Mouse (Mus musculus): ENCODE measurements around the gene Ccdc92b.

Ccdc92b gene

DNA sequence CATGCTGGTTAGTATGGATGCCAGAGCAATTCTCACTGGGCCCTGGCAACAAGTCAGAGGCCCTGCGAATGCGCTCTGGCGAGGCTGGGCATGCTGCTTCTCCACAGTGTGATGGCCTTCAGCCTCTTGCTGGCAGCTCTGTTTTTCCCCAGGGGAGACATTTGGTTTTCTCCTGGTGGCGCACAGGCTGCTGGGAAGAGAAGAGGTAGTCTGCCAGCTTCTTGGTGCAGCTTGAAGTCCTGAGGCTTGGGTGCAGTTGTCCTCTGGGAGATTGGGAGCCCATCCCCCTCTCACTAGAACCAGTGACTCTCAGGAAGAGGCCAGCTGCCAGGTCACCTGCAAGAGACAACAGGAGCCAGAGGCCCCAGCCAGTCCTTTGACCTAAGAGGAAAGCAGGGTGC, 33.4 kb downstream of the Ccdc92b start:
- peak; percentile 25 for DNase-seq (ENCODE audit: inconsistent ontology term)

DNA sequence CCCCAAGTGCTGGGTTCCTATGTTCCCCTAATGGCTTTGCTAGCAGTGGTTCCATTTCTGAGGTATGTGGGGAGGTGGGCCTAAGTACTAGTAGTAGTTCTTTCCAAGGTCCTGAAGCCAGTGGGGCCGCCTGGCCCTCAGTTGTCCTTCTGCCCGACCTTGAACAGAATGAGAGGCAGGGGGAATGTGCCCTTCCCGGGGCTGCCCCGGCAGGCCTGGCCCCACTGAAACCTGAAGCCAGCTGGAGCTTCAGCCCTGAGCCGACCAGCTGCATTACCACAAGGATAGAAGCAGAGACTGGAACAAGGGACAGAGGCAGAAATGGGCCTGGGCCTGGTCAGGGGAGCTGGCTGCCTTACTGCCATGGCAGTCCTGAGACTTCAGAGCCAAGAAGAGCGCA, 34.0 kb downstream of the Ccdc92b start:
- no peak for DNase-seq (ENCODE audit: inconsistent ontology term)

DNA sequence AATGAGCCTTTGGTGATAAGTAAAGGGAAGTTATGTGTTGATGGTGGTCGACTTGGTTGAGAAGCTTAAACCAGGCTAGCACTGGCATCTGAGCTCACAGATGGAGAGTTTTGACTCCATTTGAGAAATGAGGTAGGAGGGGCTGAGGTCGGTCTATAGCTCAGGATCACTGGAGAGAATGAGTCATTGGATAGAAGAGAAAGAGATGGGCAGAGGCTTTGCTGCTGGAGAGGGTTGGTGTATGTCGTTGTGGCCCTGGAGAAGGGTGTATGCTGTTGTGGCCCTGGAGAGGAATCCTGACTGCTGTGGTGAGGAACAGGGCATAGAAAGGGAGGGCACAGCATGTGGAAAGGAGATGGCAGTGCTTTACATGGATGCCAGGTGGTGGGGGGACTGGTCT, 36.5 kb downstream of the Ccdc92b start:
- no peak for DNase-seq (ENCODE audit: inconsistent ontology term)

DNA sequence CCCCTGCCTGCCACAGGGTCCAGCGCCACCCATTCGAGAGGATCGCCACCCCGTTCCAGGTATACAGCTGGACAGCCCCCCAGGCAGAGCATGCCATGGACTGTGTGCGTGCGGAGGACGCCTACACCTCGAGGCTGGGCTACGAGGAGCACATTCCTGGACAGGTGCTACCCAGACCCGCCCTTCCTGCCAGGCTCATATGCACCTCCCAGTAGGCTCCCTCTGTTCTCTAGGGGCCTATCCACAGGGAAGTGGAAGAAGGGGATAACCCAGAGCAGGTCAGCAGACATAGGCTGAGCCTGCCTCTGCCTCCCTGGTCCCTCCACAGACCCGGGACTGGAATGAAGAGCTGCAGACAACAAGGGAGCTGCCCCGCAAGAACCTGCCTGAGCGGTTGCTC, 40.9 kb downstream of the Ccdc92b start:
- DNase-seq (ENCODE audit: inconsistent ontology term): no peak

DNA sequence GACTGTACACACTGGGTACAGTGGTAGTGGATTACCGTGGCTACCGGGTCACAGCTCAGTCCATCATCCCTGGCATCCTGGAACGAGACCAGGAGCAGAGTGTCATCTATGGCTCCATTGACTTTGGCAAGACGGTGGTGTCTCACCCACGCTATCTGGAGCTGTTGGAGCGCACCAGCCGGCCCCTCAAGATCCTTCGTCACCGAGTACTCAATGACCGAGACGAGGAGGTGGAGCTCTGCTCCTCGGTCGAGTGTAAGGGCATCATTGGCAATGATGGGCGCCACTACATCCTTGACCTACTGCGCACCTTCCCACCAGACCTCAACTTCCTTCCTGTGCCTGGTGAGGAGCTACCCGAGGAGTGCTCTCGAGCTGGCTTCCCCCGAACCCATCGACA, 42.2 kb downstream of the Ccdc92b start:
- DNase-seq (ENCODE audit: inconsistent ontology term): no peak

DNA sequence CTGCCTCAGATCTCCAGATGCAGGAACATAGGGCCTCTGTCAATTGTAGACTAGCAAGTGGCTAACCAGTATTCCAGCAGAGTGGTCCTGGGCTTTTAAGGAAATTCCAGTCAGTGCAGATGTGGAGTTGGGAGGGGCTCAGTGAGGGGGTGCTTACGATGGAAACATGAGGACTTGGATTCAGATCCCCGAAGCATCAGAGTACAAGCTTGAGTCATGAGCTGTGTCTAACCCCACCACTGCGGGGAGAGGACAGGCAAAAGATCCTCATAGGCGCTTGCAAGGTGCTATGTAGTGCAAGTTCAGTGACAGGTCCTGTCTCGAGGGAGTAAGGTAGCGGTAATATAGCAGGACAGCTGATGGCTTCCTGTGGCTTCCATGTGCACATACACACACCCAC, 42.8 kb downstream of the Ccdc92b start:
- no peak for DNase-seq (ENCODE audit: inconsistent ontology term)

DNA sequence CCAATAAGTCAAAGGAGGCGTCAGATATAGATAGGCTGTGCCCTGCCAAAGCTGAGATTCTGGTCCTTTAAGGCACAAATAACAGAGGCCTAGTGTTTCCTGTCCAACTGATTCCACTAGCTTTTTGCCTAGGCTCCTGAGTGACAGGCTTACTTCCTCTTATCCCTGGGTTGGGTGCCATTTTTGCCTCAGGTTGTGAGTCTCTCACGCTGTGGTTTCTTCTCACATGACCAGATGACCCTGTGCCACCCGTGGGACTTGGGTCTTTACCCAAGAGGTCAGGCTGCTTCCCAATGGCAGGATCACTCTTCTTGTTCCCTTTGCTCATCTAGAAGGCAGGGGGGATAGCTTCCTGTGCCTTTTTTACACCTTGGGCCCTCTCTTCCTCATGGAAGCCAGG, 44.9 kb downstream of the Ccdc92b start:
- DNase-seq (ENCODE audit: inconsistent ontology term): no peak

DNA sequence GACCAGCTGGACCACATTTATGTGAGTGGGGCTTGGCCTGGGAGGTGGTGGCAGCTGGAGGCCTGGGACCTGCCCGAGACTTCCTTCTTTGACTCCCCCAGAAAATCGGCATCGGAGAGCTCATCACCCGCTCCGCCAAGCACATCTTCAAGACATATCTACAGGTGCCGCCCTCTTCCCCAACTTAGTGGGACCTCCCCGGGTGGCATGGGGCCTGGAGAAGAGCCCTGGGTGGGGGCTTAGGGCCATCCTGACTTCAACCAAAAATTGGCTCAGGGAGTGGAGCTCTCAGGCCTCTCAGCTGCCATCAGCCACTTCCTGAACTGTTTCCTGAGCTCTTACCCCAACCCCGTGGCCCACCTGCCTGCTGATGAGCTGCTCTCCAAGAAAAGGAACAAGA, 45.5 kb downstream of the Ccdc92b start:
- DNase-seq (ENCODE audit: inconsistent ontology term): no peak

DNA sequence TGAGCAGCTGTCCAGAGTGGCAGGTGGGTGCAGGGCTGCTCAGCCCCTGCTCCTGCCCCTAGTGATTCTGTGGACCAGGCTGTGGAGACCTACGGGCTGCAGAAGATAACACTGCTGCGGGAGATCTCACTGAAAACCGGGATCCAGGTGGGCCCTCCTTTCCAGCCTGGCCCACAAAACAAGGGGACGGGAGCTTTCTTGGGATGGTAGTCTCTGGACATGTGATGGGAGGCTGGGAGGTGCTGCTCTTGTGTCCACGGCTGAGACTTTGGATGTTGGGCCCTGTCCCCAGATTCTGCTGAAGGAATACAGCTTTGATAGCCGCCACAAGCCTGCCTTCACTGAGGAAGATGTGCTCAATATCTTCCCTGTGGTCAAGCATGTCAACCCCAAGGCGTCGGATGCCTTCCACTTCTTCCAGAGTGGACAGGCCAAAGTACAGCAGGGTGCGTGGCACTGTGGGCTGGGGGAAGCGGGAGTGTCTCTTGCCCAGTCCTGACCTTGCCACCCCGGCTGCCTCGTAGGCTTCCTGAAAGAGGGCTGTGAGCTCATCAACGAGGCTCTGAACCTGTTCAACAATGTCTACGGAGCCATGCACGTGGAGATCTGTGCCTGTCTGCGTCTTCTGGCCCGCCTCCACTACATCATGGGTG, 46.4 kb downstream of the Ccdc92b start:
- no peak for DNase-seq (ENCODE audit: inconsistent ontology term)

DNA sequence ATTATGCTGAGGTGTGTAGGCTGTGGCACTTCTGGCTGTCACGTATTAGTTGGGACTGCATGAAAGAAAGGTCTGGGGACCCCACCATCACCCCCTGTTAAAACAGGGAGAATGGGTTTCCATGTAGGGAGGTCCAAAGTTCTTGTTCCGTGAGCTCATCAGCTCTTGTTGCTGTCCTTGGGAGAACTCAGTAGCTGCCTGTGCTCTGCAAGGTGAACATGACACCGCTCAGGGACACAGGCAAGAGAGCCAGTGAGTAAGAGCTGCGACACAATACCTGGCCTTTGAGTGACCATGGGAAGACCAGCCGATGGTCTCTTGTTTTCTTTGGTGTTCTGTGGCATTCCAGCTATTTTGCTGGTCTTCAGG, 46.9 kb downstream of the Ccdc92b start:
- no peak for DNase-seq (ENCODE audit: inconsistent ontology term)

DNA sequence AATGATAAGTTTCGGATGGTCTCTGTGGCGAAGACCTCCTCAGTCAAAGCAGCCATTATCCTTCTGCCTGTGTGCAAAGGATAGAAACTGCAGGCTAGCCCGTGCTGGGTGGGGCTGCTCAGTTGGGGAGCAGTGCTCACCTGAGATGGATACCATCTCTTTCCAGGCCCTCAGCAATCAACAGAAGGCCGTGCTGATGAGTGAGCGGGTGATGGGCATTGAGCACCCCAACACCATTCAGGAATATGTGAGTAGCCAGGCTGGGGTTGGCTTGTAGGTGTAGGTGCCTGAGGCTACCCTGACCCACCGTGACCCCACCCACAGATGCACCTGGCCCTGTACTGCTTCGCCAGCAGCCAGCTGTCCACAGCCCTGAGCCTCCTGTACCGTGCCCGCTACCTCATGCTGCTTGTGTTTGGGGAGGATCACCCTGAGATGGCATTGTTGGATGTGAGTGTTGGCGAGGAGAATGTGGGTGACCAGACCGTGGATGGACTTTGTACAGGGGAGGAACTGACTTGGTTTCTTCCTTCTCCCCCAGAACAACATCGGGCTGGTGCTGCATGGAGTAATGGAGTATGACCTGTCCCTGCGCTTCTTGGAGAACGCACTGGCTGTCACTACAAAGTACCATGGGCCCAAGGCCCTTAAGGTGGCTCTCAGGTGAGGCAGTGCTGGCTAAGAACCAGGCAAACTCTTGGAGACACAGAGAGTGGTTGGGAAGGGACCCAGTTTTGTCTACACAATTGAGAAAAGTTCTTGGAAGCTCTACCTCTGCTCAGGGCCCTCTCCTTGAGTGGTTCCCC, 47.6 kb downstream of the Ccdc92b start:
- no peak for DNase-seq (ENCODE audit: inconsistent ontology term)

DNA sequence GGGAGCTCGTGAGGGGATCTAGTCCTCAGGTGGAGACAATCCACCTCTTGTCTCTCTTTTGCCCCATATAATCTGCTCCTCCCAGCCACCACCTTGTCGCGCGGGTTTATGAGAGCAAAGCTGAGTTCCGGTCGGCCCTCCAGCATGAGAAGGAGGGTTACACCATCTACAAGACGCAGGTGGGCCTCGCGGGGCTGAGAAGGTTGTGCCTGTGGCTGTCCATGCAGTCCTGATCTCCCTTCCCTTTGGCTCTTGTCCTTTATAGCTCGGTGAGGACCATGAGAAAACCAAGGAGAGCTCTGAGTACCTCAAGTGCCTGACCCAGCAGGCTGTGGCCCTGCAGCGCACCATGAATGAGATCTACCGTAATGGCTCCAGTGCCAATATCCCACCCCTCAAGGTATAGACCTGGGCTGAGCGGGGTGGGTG, 48.2 kb downstream of the Ccdc92b start:
- DNase-seq (ENCODE audit: inconsistent ontology term): no peak

DNA sequence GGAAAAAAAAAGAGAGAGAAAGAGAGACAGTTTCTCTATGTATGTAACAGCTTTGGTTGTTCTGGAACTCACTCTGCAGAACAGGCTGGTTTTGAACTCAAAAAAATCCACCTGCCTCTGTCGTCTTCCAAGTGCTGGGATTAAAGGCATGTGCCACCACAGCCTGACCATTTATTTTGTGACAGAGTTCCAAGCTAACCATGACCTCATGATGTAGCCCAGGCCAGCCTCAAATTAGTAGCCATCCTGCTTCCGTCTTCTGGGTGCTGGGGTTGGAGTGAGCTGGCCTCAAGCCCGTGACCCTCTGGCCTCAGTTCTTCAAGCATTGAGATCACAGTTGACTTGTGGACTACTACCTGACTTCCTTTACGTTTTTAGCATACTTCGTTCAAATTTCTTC, 49.1 kb downstream of the Ccdc92b start:
- DNase-seq (ENCODE audit: inconsistent ontology term): no peak

DNA sequence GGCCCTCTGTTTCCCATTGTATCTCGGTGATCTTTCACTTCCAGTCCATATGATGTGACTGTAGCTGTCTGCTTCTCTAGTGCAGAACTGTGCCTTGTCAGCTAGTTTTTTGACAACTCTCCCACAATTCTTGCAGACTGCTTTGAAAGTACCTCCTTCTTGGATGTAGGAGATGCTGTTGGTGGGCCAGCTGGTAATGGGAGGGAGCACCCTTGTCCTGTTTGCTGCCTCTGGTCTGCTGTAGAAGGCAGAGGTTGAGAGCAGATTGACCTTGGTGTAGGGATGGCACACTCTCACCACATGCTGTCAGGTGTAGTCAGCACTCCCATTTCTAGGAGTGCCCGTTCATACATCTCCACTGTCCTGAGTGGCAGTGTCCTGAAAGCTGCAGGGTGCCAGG, 49.6 kb downstream of the Ccdc92b start:
- DNase-seq (ENCODE audit: inconsistent ontology term): no peak

DNA sequence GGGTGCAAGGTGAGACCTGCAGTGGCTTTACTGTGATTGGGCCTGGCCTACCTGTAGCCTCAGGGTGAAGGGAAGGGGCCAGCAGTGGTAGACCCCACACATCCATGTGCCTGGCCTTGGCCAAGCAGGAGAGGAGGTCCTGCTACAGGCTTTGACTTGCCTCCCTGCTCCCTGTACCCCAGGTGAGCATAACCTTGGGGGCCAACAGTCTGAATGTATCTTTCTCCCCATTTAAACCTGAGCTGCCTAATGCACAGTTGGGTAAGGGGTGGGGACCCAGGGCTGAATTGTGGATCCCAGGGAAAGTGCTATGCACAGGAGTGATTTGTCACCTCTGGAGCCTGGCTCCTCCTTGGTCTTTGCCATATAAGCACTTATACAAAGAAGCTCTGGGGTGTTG, 50.7 kb downstream of the Ccdc92b start:
- no peak for DNase-seq (ENCODE audit: inconsistent ontology term)

DNA sequence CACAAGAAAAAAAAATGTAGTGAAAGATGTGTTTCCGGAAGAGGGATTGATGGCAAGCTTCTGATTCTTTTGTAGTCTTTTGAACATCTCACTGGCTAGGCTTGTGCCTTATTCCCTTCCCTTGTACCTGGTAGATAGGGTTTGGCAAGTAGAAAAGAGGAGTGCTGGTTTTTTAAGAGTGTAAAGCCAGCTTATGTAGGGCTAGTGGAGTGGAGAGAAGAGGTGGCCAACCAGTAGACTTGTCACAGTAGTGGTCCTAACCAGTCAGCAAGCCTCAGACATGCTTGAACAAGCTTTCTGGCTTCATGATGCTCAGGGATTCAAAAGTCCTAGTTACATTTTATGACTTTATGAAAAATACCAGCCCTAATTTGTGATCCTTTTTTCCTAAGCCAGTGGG, 51.6 kb downstream of the Ccdc92b start:
- DNase-seq (ENCODE audit: inconsistent ontology term): no peak

DNA sequence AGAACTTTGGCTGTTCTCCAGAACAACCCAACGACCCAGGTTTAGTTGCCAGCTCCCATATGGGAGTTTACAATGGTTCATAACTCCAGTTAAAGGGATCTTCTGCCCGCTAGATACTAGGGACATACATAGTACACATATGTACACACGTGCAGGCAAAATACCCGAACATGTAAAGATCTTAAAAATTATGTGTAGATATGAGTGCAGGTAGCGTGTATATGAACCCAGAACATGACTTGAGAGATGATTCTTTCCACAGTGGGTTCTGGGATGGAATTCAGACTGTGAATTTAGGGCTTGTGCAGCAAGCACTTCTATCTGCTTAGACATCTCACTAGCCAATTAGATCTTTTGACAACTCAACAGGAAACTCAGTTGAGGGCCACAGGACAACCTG, 52.4 kb downstream of the Ccdc92b start:
- no peak for DNase-seq (ENCODE audit: inconsistent ontology term)

DNA sequence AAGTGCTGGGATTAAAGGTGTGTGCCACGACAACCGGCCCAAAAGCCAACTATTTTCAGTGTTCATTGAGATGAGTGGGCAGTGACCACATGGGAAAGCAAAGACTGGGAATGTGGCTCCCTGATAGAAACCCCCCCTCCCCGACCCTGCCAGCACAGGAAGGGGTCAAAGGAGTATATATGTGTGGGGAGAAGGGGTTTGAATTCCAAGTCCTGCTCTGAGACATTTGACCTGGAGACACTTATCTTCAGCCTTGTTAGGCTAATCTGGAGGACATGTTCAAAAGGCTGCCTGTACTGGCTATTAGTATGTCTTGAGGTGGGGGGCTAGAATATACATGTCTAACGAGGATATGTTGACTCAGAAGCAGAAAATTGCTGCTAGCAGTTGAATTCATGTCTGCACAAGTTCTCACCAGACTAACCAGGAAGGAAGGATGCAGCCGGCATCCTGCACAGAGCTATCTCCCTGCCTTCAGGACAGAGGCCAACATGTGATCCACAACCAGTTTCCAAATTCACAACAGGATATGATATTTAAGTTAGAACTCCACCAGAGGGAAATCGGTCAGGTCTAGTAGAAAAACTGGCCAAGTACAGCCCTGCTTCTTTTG, 53.6 kb downstream of the Ccdc92b start:
- no peak for DNase-seq (ENCODE audit: inconsistent ontology term)

DNA sequence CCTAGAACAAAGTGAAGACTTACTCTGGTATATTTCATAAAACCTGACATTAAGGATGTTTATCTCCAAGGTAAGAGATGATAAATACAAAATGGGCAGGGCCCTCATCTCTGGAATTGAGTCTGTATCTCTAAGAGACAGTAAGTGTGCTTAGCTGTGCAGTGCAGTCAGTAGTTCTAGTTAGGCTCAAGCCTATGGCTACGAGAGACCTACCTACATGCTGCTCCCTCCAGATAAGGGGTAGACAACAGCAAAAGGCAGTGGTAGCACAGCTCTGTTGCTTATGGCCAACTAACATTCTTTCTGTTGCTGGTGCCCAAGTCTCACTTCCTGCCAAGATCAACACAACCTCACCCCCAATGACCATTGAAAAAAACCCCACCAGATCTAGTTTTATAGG, 54.2 kb downstream of the Ccdc92b start:
- DNase-seq (ENCODE audit: inconsistent ontology term): no peak

DNA sequence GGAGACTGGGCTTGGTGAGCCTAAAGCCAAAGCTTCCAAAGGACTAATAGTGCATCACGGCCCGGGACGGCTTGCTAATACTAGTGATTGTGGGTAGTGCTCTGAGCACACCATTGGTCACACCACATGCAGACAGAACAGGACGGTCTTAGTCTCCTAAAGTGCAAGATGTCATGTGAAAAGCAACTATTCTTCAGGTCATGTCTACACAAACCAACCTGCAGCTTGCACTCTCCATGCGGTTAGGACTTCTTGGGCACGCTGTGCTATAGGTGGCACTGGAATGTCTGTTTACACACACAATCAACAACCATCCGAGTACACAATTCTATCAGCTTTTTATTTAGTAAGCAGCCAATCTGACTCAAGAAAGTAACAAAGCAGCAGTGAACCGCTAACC, 55.3 kb downstream of the Ccdc92b start:
- DNase-seq (ENCODE audit: inconsistent ontology term): no peak

DNA sequence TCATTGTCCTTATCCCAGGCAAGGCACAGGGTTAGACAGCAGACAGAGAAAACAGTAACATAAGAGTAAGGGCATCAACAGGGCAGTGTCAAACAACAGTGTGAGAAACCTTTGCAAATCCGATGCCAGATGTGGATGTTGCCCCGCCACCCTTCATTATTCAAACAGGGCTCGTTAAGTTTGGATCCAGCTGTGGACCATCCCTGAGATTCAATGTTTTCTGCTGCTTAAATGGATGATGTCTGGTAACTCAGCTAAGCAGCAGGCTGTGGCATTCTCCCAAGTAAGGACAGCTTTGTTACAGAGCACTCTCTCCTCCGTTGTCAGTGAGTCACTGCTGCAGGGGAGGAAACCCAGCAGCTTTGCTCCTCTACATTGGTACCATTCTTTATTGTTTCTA, 55.8 kb downstream of the Ccdc92b start:
- DNase-seq (ENCODE audit: inconsistent ontology term): no peak

All from Muller cell, postnatal 12 days (primary cell).